Mouse (Mus musculus) stomach, postnatal 0 days (tissue): ENCODE results near the gene Tac4.

Source experiments
- CTCF ChIP-seq: IDR thresholded peaks from 2 replicates; pipeline ENCODE4 v1.5.1; 2016; ENCODE audit warnings: antibody characterized with exemption, low read depth, mild to moderate bottlenecking, moderate library complexity
- EP300 ChIP-seq: optimal IDR thresholded peaks from 2 replicates; pipeline ENCODE3; 2016; ENCODE audit warnings: antibody characterized with exemption

DNA sequence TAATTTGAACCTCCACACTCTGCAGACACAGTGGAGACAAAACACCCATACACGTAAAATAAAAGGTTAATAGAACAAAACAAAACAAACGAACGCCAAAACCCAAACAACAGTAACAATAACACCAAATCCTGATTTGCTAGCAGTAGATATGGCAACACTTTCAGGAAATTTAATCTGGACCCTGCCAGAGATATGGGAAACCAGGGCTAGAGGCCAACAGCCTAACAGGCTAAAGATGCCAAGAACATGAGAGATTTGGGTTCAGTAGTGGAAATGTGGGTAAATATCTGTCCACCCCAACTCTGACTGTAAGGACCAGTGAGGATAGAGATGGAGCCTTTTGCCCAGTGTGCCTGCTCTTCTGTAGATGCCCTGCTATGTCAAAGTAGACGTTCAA lies 3.4 kb upstream of the Tac4 start:
- TF ChIP-seq CTCF (no peak), EP300 (no peak)
